Mouse (Mus musculus) limb, embryonic 14.5 days (tissue): ENCODE measurements around the gene 6030468B19Rik. TPM values are rescaled to one million over a fixed set of nuclear protein-coding genes. Genes with fewer than 3 reads are reported as not detected.

Experiments
- ATAC-seq: fragments of 200-750 bp; cut with Nextera tagmentation; 2 replicates; pipeline ENCODE4 v1.8.0; 2017; ENCODE audit warnings: low read depth, moderate number of reproducible peaks, moderate TSS enrichment; ENCODE audit not compliant: low FRiP score
- DNase-seq: peaks from one replicate; pipeline ENCODE4 v3.0.0-alpha.2; 2015; ENCODE audit warnings: low spot score
- H3K27ac ChIP-seq: fragments of 300-500 bp; sonication (generic); replicated peaks from 2 replicates; pipeline ENCODE4 v1.5.1; 2014; ENCODE audit warnings: low read depth, mild to moderate bottlenecking, low read length, moderate library complexity, mixed read lengths
- H3K27me3 ChIP-seq: fragments of 300-500 bp; sonication (generic); 2 replicates; pipeline ENCODE4 v1.6.1; 2014; ENCODE audit warnings: low read length, mixed read lengths; ENCODE audit not compliant: control insufficient read depth, insufficient read depth
- H3K36me3 ChIP-seq: fragments of 300-500 bp; sonication (generic); 2 replicates; pipeline ENCODE4 v1.6.1; 2014; ENCODE audit warnings: mild to moderate bottlenecking, low read length, moderate library complexity, mixed read lengths; ENCODE audit not compliant: control insufficient read depth, insufficient read depth
- H3K4me1 ChIP-seq: fragments of 300-500 bp; sonication (generic); 2 replicates; pipeline ENCODE4 v1.6.1; 2014; ENCODE audit warnings: antibody characterized with exemption, low read length, mixed read lengths; ENCODE audit not compliant: control insufficient read depth, insufficient read depth
- H3K4me2 ChIP-seq: fragments of 300-500 bp; sonication (generic); replicated peaks from 2 replicates; pipeline ENCODE4 v1.6.1; 2014; ENCODE audit warnings: low read depth, mild to moderate bottlenecking, low read length, moderate library complexity; ENCODE audit not compliant: severe bottlenecking
- H3K4me3 ChIP-seq: fragments of 300-500 bp; sonication (generic); replicated peaks from 2 replicates; pipeline ENCODE4 v1.5.1; 2014; ENCODE audit warnings: low read length
- H3K9ac ChIP-seq: fragments of 300-500 bp; sonication (generic); 2 replicates; pipeline ENCODE4 v1.6.1; 2014; ENCODE audit warnings: mild to moderate bottlenecking, low read depth, low read length, moderate library complexity; ENCODE audit not compliant: severe bottlenecking
- H3K9me3 ChIP-seq: fragments of 300-500 bp; sonication (generic); 2 replicates; pipeline ENCODE4 v1.6.1; 2016; ENCODE audit warnings: low read length; ENCODE audit not compliant: control insufficient read depth
- POLR2A ChIP-seq: fragments of 200-500 bp; IDR thresholded peaks from 2 replicates; pipeline ENCODE4 v1.8.0; 2012; ENCODE audit warnings: inconsistent platforms, mild to moderate bottlenecking, moderate library complexity, borderline replicate concordance; ENCODE audit not compliant: insufficient read depth, insufficient read length; ENCODE audit errors: extremely low read depth
- WGBS: fragments of 180-500 bp; shearing (Covaris S2); extraction: QIAGEN DNeasy Blood & Tissue Kit; methylation state at CpG from one replicate; pipeline ENCODE4 v1.1.7; 2014; 5-methylcytosine and 5-hydroxymethylcytosine counted together
- polyA plus RNA-seq, 2 experiments: library from polyadenylated mRNA; depleted of rRNA in 1 of 2; stranded (reverse) in 1 of 2; unstranded in 1 of 2; fragments of >200 nt; fragmentation: Nextera tagmentation in 1 of 2; extraction: Ambion mirVana in 1 of 2; gene quantifications; 2 replicates each; pipeline versions ENCODE4 v1.2.1 to v1.2.3; 2012 to 2014

Gene 6030468B19Rik
- polyA plus RNA-seq, 2 experiments, result 0.11 TPM; not detected in 1

DNA sequence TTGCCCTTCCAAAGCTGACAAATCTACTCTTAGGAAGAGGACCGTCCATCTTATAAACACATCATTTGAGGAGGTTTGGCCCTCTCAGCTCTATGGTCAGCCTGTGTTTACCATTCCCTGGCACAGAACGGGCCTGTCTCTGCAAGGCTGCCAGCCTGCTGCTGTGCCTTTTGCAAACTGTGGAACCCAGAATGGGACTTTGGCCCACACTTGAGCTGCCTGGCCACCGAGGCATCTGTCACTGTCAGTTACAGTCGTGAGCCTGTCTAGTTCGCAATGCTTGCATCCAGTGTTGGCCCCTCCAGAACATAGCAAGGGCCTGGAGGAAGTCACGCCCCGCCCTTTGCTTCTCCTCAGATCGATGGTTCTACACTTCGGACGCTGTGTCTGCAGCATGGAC lies 38.2 kb upstream of the 6030468B19Rik start:
- Histone ChIP-seq H3K4me1 (no peaks in the 10 kb centered on the region), H3K9me3 (no peaks in the 10 kb centered on the region), H3K27me3 (no peaks in the 10 kb centered on the region), H3K4me3 (no peak overlapping the region), H3K36me3 (peaks cover 92% of the 10 kb centered on the region), H3K9ac (no peak overlapping the region), H3K4me2 (no peak overlapping the region), H3K27ac (no peak overlapping the region)
- WGBS, result 94% methylated on average over 10 of the region's 10 CpGs
- TF ChIP-seq POLR2A, result no peak
- DNase-seq, result no peak
- ATAC-seq, result no peak

DNA sequence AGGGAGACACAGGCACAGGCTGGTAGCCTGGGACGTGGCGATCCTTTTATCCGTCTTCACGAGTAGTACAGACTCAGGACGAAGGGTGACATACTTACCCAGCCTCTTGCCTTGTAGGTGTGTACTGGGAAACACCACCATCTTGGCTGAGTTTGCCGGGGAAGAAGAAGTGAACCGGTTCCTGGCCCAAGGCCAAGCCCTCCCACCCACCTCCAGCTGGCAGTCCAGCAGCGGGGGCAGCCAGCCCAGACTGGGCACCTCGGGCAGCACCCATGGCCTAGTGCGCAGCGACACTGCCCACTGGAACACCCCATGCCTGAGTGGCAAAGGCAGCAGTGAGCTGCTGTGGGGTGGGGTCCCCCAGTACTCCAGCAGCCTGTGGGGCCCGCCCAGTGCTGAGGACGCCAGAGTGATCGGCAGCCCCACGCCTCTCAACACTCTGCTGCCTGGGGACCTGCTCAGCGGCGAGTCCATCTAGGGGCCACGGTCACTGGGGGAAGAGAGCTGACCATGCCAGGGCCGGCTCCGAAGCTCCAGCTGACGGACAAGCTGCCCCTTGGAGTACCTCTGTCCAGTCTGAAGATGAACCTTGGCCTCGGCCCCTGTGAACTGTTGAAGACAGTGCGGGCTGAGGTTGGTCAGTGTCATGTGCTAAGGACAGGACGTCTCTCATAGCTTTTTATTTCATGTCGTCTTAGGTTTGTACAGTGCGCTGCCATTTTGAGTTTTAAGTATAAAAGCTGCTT lies 36.9 kb upstream of the 6030468B19Rik start:
- Histone ChIP-seq H3K27ac (no peak overlapping the region), H3K9ac (no peak overlapping the region), H3K4me2 (no peak overlapping the region), H3K4me1 (no peaks in the 10 kb centered on the region), H3K36me3 (peaks cover 92% of the 10 kb centered on the region), H3K4me3 (no peak overlapping the region), H3K27me3 (no peaks in the 10 kb centered on the region), H3K9me3 (no peaks in the 10 kb centered on the region)
- ATAC-seq (no peak), DNase-seq (no peak)
- TF ChIP-seq POLR2A, result no peak
- WGBS, result 90% methylated on average over 26 of the region's 26 CpGs

DNA sequence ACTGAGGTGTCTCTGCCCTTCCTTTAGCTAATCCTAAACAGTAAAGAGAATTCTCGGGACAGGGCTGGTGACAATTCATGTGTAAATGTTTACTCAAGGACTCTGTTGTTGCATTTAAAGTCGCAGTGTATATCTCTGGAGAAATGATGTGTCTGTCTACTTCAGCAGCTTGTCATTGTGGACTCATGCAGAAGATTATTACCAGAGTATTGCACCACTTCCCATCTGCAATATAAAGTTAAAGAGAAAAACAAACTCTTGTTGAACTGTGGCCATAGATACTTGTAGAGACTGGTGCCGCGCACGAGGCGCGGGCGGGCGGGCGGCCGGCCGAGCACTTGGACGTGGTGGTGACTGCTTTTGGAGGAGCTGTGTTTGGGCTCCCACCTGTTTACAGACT lies 35.7 kb upstream of the 6030468B19Rik start:
- Histone ChIP-seq H3K27me3 (no peaks in the 10 kb centered on the region), H3K36me3 (peaks cover 91% of the 10 kb centered on the region), H3K4me3 (no peak overlapping the region), H3K9ac (no peak overlapping the region), H3K27ac (no peak overlapping the region), H3K9me3 (no peaks in the 10 kb centered on the region), H3K4me1 (no peaks in the 10 kb centered on the region), H3K4me2 (no peak overlapping the region)
- 94% methylated on average over 13 of the region's 13 CpGs for WGBS
- TF ChIP-seq POLR2A, result no peak
- DNase-seq, result no peak
- no peak for ATAC-seq

DNA sequence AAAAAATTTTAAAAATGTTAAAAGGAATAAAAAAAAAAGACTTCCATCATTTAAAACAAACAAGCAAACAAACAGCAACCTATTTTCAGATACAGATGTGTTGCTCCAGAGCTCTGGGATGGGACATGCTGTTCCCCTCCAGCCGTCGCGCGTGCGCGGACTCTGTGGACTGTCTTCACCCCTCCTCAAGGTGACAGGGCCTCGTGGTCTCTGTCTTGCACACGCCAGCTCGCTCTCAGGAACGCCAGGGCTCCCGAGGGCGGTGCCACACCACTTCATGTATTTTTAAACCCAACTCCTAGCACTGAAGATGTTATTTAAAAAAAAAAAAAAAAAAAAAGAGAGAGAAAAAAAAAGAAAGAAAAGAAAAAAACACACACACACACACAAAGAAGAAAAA lies 35.2 kb upstream of the 6030468B19Rik start:
- ATAC-seq, result no peak
- no peak for DNase-seq

DNA sequence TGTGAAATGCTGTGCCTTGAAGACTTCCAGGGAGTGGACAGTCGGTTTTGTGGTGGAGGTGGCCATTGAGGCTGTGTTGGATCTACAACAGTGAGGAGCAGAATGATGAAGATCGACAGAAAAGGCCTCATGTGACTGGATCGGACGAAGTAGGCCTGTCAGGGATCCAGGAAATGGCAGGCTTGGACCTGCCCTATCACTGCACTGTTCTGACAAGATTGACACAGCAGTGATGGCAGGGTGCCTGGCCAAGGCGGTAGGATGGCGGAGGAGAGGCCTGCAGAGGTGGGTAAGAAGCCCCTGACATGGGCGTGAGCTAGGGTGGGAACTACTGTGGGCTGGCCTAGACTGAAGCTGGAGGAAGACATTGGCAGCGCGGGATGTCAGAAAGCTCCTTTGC lies 33.1 kb upstream of the 6030468B19Rik start:
- H3K4me1 ChIP-seq, result no peaks in the 10 kb centered on the region
- H3K4me3 ChIP-seq, result no peak overlapping the region
- 85% methylated on average over 9 of the region's 9 CpGs for whole genome bisulfite sequencing
- peaks cover 65% of the 10 kb centered on the region for H3K36me3 ChIP-seq
- no peak overlapping the region for H3K9ac ChIP-seq
- H3K27me3 ChIP-seq, result no peaks in the 10 kb centered on the region
- no peaks in the 10 kb centered on the region for H3K9me3 ChIP-seq
- ATAC-seq (no peak), DNase-seq (no peak)
- no peak overlapping the region for H3K4me2 ChIP-seq
- TF ChIP-seq POLR2A, result no peak
- H3K27ac ChIP-seq, result no peak overlapping the region

More for the DNA sequence above, 35.2 kb upstream of the 6030468B19Rik start:
- WGBS, result 88% methylated on average over 12 of the region's 12 CpGs
- H3K27me3 ChIP-seq, result no peaks in the 10 kb centered on the region
- H3K9me3 ChIP-seq, result no peaks in the 10 kb centered on the region
- H3K4me2 ChIP-seq, result no peak overlapping the region
- H3K4me3 ChIP-seq, result no peak overlapping the region
- no peaks in the 10 kb centered on the region for H3K4me1 ChIP-seq
- peaks cover 86% of the 10 kb centered on the region for H3K36me3 ChIP-seq
- H3K27ac ChIP-seq, result no peak overlapping the region
- no peak for TF ChIP-seq POLR2A
- no peak overlapping the region for H3K9ac ChIP-seq
